Mouse (Mus musculus): Measurements from ENCODE around the gene Wee2.

- TF ChIP-seq CTCF (IDR thresholded peaks at IDR 0.05; ENCODE audit: extremely low read depth, insufficient read length, insufficient replicate concordance, low read depth, low read length) (no peak), POLR2A (IDR thresholded peaks at IDR 0.05; ENCODE audit: low read depth, low read length) (no peak)
These were observed 40.8 kb downstream of the Wee2 start for GRCm38 (mm10) chr6:40479705-40480104.
